Mouse (Mus musculus): Measurements from ENCODE around the gene Vps54. TPM values are rescaled to one million over a fixed set of nuclear protein-coding genes. Genes with fewer than 3 reads are reported as not detected.

The Vps54 gene
- polyA plus RNA-seq, 1 experiment from 2014 or later = 14.9 TPM

DNA sequence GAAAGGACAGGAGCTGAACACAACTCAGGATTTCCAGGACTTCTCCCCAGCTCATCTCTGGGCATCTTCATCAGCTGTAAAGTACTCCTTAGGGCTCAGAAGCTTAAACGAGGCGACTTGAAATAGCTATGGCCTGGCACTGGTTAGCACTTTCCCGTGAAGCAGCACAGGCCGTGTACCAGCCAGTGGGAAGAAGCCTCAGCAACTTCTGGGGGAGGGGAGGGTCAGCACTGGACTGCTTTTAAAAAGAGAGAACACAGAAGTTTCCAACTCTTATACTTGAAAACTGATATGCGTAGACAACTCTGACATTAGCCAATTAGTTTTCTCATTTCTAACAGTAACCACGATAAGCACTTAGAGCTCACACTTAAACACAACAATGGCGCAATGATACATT is 129.4 kb downstream of the Vps54 start:
- H3K9ac ChIP-seq (ENCODE audit: low read length) = no peak overlapping the region

DNA sequence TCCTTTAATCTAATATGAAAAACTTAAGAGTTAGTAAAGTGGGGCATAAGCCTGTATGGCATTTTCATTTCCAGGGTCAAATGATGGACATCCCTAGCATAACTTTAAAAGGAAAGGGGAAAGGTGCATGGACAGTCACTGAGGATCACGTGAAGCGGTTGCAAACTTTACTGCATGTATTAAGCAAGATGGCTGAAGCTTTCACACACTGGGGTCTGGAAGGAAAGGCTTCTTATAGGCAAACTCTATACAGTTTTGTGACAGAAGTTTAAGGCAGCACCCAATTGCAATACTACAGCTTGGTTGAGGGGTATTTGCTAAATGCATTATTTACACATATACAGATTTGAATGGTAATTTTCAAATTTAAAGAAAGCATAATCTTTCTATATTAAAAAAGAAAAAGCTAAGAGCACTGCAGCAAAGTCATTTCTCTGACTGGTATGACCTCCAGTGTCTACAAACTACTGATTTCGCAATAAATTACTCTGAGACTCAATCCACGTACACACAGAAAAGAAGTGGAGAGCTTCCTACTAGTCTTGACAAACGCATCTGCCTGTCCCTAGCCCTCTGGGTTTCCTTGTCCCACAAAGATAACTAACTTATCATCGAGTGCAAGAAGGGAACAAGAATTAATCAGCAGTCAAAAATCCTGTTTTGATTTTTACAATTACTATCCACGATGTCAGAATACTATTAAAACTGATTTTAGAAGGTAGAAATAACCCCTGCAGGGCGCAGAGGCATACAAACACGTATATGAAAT is 130.4 kb downstream of the Vps54 start:
- no peaks in the 10 kb centered on the region for H3K9me3 ChIP-seq (ENCODE audit: control insufficient read depth, low read length)
- H3K9ac ChIP-seq (ENCODE audit: low read length) = peak overlapping the region; percentile 50
- H3K4me3 ChIP-seq (ENCODE audit: low read depth, low read length) = peak overlapping the region; percentile 75
- H3K27ac ChIP-seq (replicated peaks; ENCODE audit: low read depth, low read length) = no peak overlapping the region
- 0 out of 2 replicates have a peak, but pooled peaks cover 3% of the 10 kb centered on the region for H3K4me1 ChIP-seq (ENCODE audit: control insufficient read depth, insufficient read depth, low read length)
- WGBS = 28% methylated on average over 9 of the region's 9 CpGs
- H3K36me3 ChIP-seq (ENCODE audit: control insufficient read depth, insufficient read depth, low read length) = no peaks in the 10 kb centered on the region
- peak overlapping the region; percentile 55 for H3K4me2 ChIP-seq (ENCODE audit: low read depth, severe bottlenecking)
- no peaks in the 10 kb centered on the region for H3K27me3 ChIP-seq (ENCODE audit: control insufficient read depth, insufficient read depth, low read length)
- DNase-seq (ENCODE audit: low spot score) (no peak), ATAC-seq (ENCODE audit: insufficient number of reproducible peaks, low FRiP score, low TSS enrichment, low read depth) (no peak)

More for the DNA sequence above, 129.4 kb downstream of the Vps54 start:
- H3K27ac ChIP-seq (replicated peaks; ENCODE audit: low read depth, low read length) = no peak overlapping the region
- no peak for DNase-seq (ENCODE audit: low spot score)
- H3K27me3 ChIP-seq (ENCODE audit: control insufficient read depth, insufficient read depth, low read length) = no peaks in the 10 kb centered on the region
- 43% methylated on average over 7 of the region's 7 CpGs for WGBS
- ATAC-seq (ENCODE audit: insufficient number of reproducible peaks, low FRiP score, low TSS enrichment, low read depth) = no peak
- H3K4me1 ChIP-seq (ENCODE audit: control insufficient read depth, insufficient read depth, low read length) = 0 out of 2 replicates have a peak, but pooled peaks cover 3% of the 10 kb centered on the region
- H3K36me3 ChIP-seq (ENCODE audit: control insufficient read depth, insufficient read depth, low read length) = no peaks in the 10 kb centered on the region
- no peak overlapping the region for H3K4me3 ChIP-seq (ENCODE audit: low read depth, low read length)
- no peaks in the 10 kb centered on the region for H3K9me3 ChIP-seq (ENCODE audit: control insufficient read depth, low read length)
- peak overlapping the region; percentile 11; the same call in 1 of the 2 replicates for H3K4me2 ChIP-seq (ENCODE audit: low read depth, severe bottlenecking)

DNA sequence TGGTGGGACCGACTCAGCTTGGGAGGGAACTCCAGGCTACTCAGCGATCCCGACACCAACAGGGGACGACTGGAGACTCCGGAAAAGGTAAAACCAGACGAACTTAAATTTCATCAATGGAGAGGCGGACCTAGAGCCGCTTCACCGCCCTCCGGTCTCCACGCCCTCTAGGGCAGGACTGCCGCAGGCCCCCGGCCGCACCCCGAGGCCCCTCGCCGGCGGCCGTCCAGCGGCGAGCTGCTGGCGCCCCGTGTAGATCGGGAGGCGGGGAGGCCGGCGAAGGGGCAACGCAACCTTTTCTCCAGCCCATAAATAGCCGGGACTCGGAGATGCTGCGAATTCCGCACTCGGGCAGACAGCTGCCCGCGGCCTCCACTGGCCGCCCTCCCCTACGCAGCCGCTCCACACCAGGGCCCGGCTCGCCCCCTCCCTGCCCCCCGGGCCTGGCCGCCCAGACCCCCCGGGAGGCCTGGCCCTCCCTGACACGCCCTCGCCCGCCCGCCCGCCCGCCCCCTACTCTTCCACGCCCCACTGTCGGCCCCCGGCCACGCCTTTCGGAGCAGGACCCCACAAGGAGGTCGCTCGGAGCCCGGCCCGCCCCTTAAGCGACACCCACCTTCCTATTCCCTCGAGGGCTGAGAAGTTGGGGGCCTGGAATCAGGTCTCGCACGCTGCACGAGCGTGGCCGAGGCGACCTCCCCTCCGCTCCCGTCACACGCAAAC is 131.5 kb downstream of the Vps54 start:
- no peaks in the 10 kb centered on the region for H3K9me3 ChIP-seq (ENCODE audit: control insufficient read depth, low read length)
- no peaks in the 10 kb centered on the region for H3K36me3 ChIP-seq (ENCODE audit: control insufficient read depth, insufficient read depth, low read length)
- H3K4me2 ChIP-seq (ENCODE audit: low read depth, severe bottlenecking) = peak overlapping the region; percentile 55
- under 1% methylated on average over 43 of the region's 69 CpGs for WGBS
- DNase-seq (ENCODE audit: low spot score) (peak; percentile 90), ATAC-seq (ENCODE audit: insufficient number of reproducible peaks, low FRiP score, low TSS enrichment, low read depth) (peak; percentile 95)
- 0 out of 2 replicates have a peak, but pooled peaks cover 3% of the 10 kb centered on the region for H3K4me1 ChIP-seq (ENCODE audit: control insufficient read depth, insufficient read depth, low read length)
- H3K4me3 ChIP-seq (ENCODE audit: low read depth, low read length) = peak overlapping the region; percentile 75
- H3K27ac ChIP-seq (replicated peaks; ENCODE audit: low read depth, low read length) = peak overlapping the region; percentile 84
- peak overlapping the region; percentile 81 for H3K9ac ChIP-seq (ENCODE audit: low read length)
- H3K27me3 ChIP-seq (ENCODE audit: control insufficient read depth, insufficient read depth, low read length) = no peaks in the 10 kb centered on the region

MicroRNAs within 50 kb of the gene (microRNA counts, 519-probe panel; counts per million panel counts)
- not detected for microRNA mmu-miR-1933-3p
- microRNA mmu-miR-1933-5p = not detected

Small RNAs within 50 kb of the gene (microRNA-seq; reads per million reads assigned to microRNA genes)
- not detected for gene Mir1933

Other genes with a start within 250 kb of the Vps54 start
- 75.6 and 78.9 TPM in 2 replicates for gene Peli1, start 148.0 kb upstream of the Vps54 start, polyA plus RNA-seq (2014; fragmentation: Nextera tagmentation; extraction: Ambion mirVana)
- 69.3 and 70.7 TPM in 2 replicates for gene Ugp2, start 131.9 kb downstream of the Vps54 start, polyA plus RNA-seq (2014; fragmentation: Nextera tagmentation; extraction: Ambion mirVana)